14 mouse cellular contexts compared by ENCODE assay signal in the genomic region with DNA sequence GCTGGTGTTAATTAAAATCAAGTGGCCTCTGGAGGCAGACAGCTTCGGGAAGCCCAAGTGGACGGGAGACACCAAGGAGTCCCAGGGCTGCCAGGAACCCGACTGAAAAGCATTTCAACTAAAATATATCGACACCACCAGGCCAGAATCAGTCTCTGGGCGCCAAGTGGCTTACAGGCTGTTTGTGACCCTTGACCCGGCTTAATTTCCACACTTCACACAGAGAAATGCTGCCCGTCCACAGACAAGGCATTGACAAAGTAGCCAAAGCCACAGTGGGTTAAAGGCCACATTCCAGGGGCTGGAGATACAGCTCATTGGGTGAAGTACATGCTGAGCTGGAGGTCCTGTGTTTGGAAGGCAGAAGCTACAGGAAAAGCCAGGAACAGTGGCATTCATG. TPM values are rescaled to one million over a fixed set of nuclear protein-coding genes. Genes with fewer than 3 reads are reported as not detected.
A peak's percentile ranks its signal among the peaks of the same experiment; 100 is the strongest.
DNase-seq lines count a peak whose midpoint lies in the region; ATAC-seq and TF ChIP-seq lines count a peak whose summit lies in the region.
"Had no signal": no experiment of that assay in that cellular context is flagged by ENCODE, and none has a peak within 500 bp of the region (broad histone marks: within the 10 kb centered on the region; RNA-seq: fewer than 3 reads in every experiment).

No protein-coding gene starts in this region.

- H3K9me3 ChIP-seq in forebrain, embryonic 10.5 days: no peaks in the 10 kb centered on the region
- no peaks in the 10 kb centered on the region for H3K9me3 ChIP-seq in forebrain, embryonic 11.5 days (ENCODE audit: control insufficient read depth, low read length)
- H3K9me3 ChIP-seq in midbrain, embryonic 10.5 days (replicated peaks): peaks cover 6% of the 10 kb centered on the region; the same call in 1 of the 2 replicates
- H3K9me3 ChIP-seq in midbrain, embryonic 13.5 days: no peaks in the 10 kb centered on the region
- no peaks in the 10 kb centered on the region for H3K9me3 ChIP-seq in kidney, postnatal 0 days (replicated peaks; ENCODE audit: low read length)
- H3K9me3 ChIP-seq: heart, embryonic 13.5 days; hindbrain, embryonic 13.5 days had no signal

- no peaks in the 10 kb centered on the region for H3K36me3 ChIP-seq in forebrain, embryonic 10.5 days (replicated peaks)
- H3K36me3 ChIP-seq in forebrain, embryonic 11.5 days (ENCODE audit: control insufficient read depth, insufficient read depth, low read length): no peaks in the 10 kb centered on the region
- H3K36me3 ChIP-seq in midbrain, embryonic 10.5 days: no peaks in the 10 kb centered on the region
- H3K36me3 ChIP-seq in midbrain, embryonic 13.5 days: no peaks in the 10 kb centered on the region
- H3K36me3 ChIP-seq in kidney, postnatal 0 days (ENCODE audit: insufficient read depth, low read length): no peaks in the 10 kb centered on the region
- H3K36me3 ChIP-seq: heart, embryonic 13.5 days; hindbrain, embryonic 13.5 days had no signal

- H3K9ac ChIP-seq in forebrain, embryonic 11.5 days (ENCODE audit: low read length): no peak overlapping the region
- no peak overlapping the region for H3K9ac ChIP-seq in midbrain, embryonic 13.5 days (replicated peaks)
- H3K9ac ChIP-seq in kidney, postnatal 0 days (ENCODE audit: low read depth, low read length): no peak overlapping the region
- H3K9ac ChIP-seq: heart, embryonic 13.5 days; hindbrain, embryonic 13.5 days had no signal

- peaks cover 22% of the 10 kb centered on the region for H3K27me3 ChIP-seq in forebrain, embryonic 10.5 days (ENCODE audit: poor library complexity, severe bottlenecking)
- no peaks in the 10 kb centered on the region for H3K27me3 ChIP-seq in forebrain, embryonic 11.5 days (ENCODE audit: control insufficient read depth, insufficient read depth, low read length)
- H3K27me3 ChIP-seq in midbrain, embryonic 10.5 days (ENCODE audit: low read depth, poor library complexity, severe bottlenecking): 0 out of 2 replicates have a peak, but pooled peaks cover 12% of the 10 kb centered on the region
- H3K27me3 ChIP-seq in midbrain, embryonic 13.5 days: no peaks in the 10 kb centered on the region
- no peaks in the 10 kb centered on the region for H3K27me3 ChIP-seq in kidney, postnatal 0 days (ENCODE audit: insufficient read depth, low read length)
- H3K27me3 ChIP-seq: hindbrain, embryonic 13.5 days had no signal

- WGBS in forebrain, embryonic 10.5 days: 41% methylated on average over 7 of the region's 7 CpGs
- 40% methylated on average over 7 of the region's 7 CpGs for WGBS in forebrain, embryonic 11.5 days
- 36% methylated on average over 7 of the region's 7 CpGs for WGBS in midbrain, embryonic 10.5 days
- 31% methylated on average over 7 of the region's 7 CpGs for WGBS in midbrain, embryonic 13.5 days
- WGBS in kidney, postnatal 0 days: 26% methylated on average over 7 of the region's 7 CpGs

- no peak for ATAC-seq in forebrain, embryonic 11.5 days (replicated peaks; ENCODE audit: low FRiP score)
- no peak for ATAC-seq in midbrain, embryonic 13.5 days
- ATAC-seq in kidney, postnatal 0 days (replicated peaks; ENCODE audit: low FRiP score, low read depth): no peak

- H3K4me3 ChIP-seq in forebrain, embryonic 10.5 days: no peak overlapping the region
- H3K4me3 ChIP-seq in forebrain, embryonic 11.5 days (ENCODE audit: low read depth, low read length): no peak overlapping the region
- H3K4me3 ChIP-seq in midbrain, embryonic 10.5 days: no peak overlapping the region
- H3K4me3 ChIP-seq in midbrain, embryonic 13.5 days (replicated peaks): no peak overlapping the region
- H3K4me3 ChIP-seq in kidney, postnatal 0 days (replicated peaks; ENCODE audit: low read depth, low read length): no peak overlapping the region
- H3K4me3 ChIP-seq: gastrocnemius, adult 2 months; heart, embryonic 13.5 days; hindbrain, embryonic 13.5 days had no signal

- 0 out of 2 replicates have a peak overlapping the region, but pooled peaks have one; percentile 12 for H3K27ac ChIP-seq in forebrain, embryonic 10.5 days
- no peak overlapping the region for H3K27ac ChIP-seq in forebrain, embryonic 11.5 days (ENCODE audit: low read depth, low read length)
- H3K27ac ChIP-seq in midbrain, embryonic 10.5 days (replicated peaks): peak overlapping the region; percentile 39; the same call in 1 of the 2 replicates
- H3K27ac ChIP-seq in midbrain, embryonic 13.5 days: no peak overlapping the region
- H3K27ac ChIP-seq in kidney, postnatal 0 days: no peak overlapping the region
- H3K27ac ChIP-seq: gastrocnemius, adult 2 months; heart, embryonic 13.5 days; hindbrain, embryonic 13.5 days had no signal

- peaks cover 44% of the 10 kb centered on the region for H3K4me1 ChIP-seq in forebrain, embryonic 10.5 days
- H3K4me1 ChIP-seq in forebrain, embryonic 11.5 days (replicated peaks; ENCODE audit: control insufficient read depth, insufficient read depth, low read length): peaks cover 7% of the 10 kb centered on the region; the same call in 1 of the 2 replicates
- peaks cover 43% of the 10 kb centered on the region for H3K4me1 ChIP-seq in midbrain, embryonic 10.5 days
- peaks cover 25% of the 10 kb centered on the region for H3K4me1 ChIP-seq in midbrain, embryonic 13.5 days (replicated peaks)
- 0 out of 2 replicates have a peak, but pooled peaks cover 3% of the 10 kb centered on the region for H3K4me1 ChIP-seq in kidney, postnatal 0 days (replicated peaks; ENCODE audit: insufficient read depth, low read length)

- DNase-seq in forebrain, embryonic 10.5 days (ENCODE audit: extremely low spot score, low spot score): no peak
- DNase-seq in forebrain, embryonic 11.5 days (ENCODE audit: low spot score): no peak
- peak; percentile 61 for DNase-seq in midbrain, embryonic 10.5 days (ENCODE audit: low spot score)
- peak; percentile 34 for DNase-seq in kidney, postnatal 0 days (ENCODE audit: low spot score)
- DNase-seq in layer of hippocampus, postnatal 36 days: no peak
- no peak for DNase-seq in gastrocnemius, adult 18-20 months (ENCODE audit: low spot score)
- DNase-seq in left cerebral cortex, adult 18-20 months (ENCODE audit: low spot score in 2 of 2): no peak
- DNase-seq: gastrocnemius, adult 2 months; left cerebral cortex, postnatal 4 days had no signal

- H3K4me2 ChIP-seq in forebrain, embryonic 11.5 days (ENCODE audit: low read depth, low read length, severe bottlenecking): no peak overlapping the region
- H3K4me2 ChIP-seq in midbrain, embryonic 13.5 days (replicated peaks): no peak overlapping the region
- H3K4me2 ChIP-seq in kidney, postnatal 0 days (ENCODE audit: low read length): no peak overlapping the region
- H3K4me2 ChIP-seq: heart, embryonic 13.5 days; hindbrain, embryonic 13.5 days had no signal

- no peak for TF ChIP-seq CTCF in kidney, postnatal 0 days (IDR thresholded peaks at IDR 0.05; ENCODE audit: low read depth)

RNA-seq across cellular contexts. Expression of gene Sez6l, which starts 54.8 kb away (rescaled TPM):
- 0.65 and 1.4 TPM in 2 replicates for polyA plus RNA-seq in forebrain, embryonic 10.5 days (2016; fragmentation: Nextera tagmentation; extraction: Ambion mirVana)
- 4.8 and 5.8 TPM in 2 replicates for polyA plus RNA-seq in forebrain, embryonic 11.5 days (2014; fragmentation: Nextera tagmentation; extraction: Ambion mirVana)
- 1.7 and 2.7 TPM in 2 replicates for polyA plus RNA-seq in midbrain, embryonic 10.5 days (2016; fragmentation: Nextera tagmentation; extraction: Ambion mirVana)
- polyA plus RNA-seq in midbrain, embryonic 13.5 days (2015; fragmentation: Nextera tagmentation; extraction: Ambion mirVana): 41.6 and 42.0 TPM in 2 replicates
- 0.28 and 0.37 TPM in 2 replicates for polyA plus RNA-seq in kidney, postnatal 0 days (2015; fragmentation: Nextera tagmentation; extraction: Ambion mirVana)
- 100 to 1,000 TPM; 224 to 226 TPM for total RNA-seq in layer of hippocampus, postnatal 36 days (2021)
- under 1 TPM in 1 of 2 experiments, not detected in 1; 0.02 TPM for total RNA-seq in gastrocnemius, adult 18-20 months (2021)
- 100 to 1,000 TPM; 141 to 148 TPM for total RNA-seq in left cerebral cortex, adult 18-20 months (2021)
- total RNA-seq: gastrocnemius, adult 2 months; MEL had no signal
- polyA plus RNA-seq: C2C12 had no signal

Comparison
In these comparisons a context has a peak if more than half of its experiments do, and no peak if none do; other contexts are left out.
1. H3K27ac ChIP-seq: peak in forebrain, embryonic 10.5 days (single experiment) and midbrain, embryonic 10.5 days (single experiment); none in forebrain, embryonic 11.5 days (single experiment), midbrain, embryonic 13.5 days (single experiment) and kidney, postnatal 0 days (single experiment).
2. DNase-seq: peak in midbrain, embryonic 10.5 days (single experiment) and kidney, postnatal 0 days (single experiment); none in forebrain, embryonic 10.5 days (single experiment), forebrain, embryonic 11.5 days (single experiment), layer of hippocampus, postnatal 36 days (0 of 2), gastrocnemius, adult 18-20 months (single experiment) and left cerebral cortex, adult 18-20 months (0 of 2).